Comparison of ENCODE assay signal across 22 mouse cellular contexts in the genomic region with DNA sequence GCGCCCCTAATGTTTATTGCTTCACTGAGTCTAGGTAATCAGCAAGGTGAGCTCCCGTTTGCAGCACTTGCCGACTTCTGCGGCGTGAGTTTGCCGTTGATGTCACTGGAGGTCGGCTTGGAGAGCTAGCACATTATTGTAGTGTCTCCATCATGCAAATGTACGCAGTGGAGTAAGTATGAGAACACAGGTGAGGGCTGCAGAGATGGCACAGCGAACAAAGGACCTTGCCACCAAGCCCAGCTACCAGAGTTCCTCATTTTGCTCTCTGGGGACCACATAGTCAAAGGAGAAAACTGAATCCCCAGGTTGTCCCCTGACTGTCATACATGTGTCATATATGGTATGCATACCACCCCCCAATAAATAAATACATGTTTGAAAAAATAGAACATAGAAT.
"Had no signal": no experiment of that assay in that cellular context is flagged by ENCODE, and none has a peak within 500 bp of the region (broad histone marks: within the 10 kb centered on the region; RNA-seq: fewer than 3 reads in every experiment).

No protein-coding gene starts in this region.

- H3K27me3 ChIP-seq: heart, embryonic 13.5 days; heart, embryonic 15.5 days; hindbrain, embryonic 13.5 days; hindbrain, embryonic 15.5 days; intestine, embryonic 15.5 days; limb, embryonic 13.5 days; limb, embryonic 15.5 days had no signal

- DNase-seq: gastrocnemius, adult 2 months; gastrocnemius, postnatal 10 days; gastrocnemius, postnatal 25 days; heart, adult 11 months; heart, adult 2 months; heart, postnatal 14 days; heart, postnatal 36 days; kidney, adult 18-20 months; kidney, adult 8-10 months; kidney, postnatal 10 days; kidney, postnatal 25 days; layer of hippocampus, adult 9-11 months; left cerebral cortex, postnatal 4 days had no signal

- H3K36me3 ChIP-seq: heart, embryonic 13.5 days; heart, embryonic 15.5 days; hindbrain, embryonic 13.5 days; hindbrain, embryonic 15.5 days; intestine, embryonic 15.5 days; limb, embryonic 13.5 days; limb, embryonic 15.5 days had no signal

- ATAC-seq: hindbrain, postnatal 0 days; intestine, embryonic 15.5 days; intestine, postnatal 0 days had no signal
